Mouse (Mus musculus): ENCODE data around the gene Stpg3. TPM values are rescaled to one million over a fixed set of nuclear protein-coding genes. Genes with fewer than 3 reads are reported as not detected.

Stpg3 gene
- polyA plus RNA-seq, 1 experiment from 2014 or later, result not detected

DNA sequence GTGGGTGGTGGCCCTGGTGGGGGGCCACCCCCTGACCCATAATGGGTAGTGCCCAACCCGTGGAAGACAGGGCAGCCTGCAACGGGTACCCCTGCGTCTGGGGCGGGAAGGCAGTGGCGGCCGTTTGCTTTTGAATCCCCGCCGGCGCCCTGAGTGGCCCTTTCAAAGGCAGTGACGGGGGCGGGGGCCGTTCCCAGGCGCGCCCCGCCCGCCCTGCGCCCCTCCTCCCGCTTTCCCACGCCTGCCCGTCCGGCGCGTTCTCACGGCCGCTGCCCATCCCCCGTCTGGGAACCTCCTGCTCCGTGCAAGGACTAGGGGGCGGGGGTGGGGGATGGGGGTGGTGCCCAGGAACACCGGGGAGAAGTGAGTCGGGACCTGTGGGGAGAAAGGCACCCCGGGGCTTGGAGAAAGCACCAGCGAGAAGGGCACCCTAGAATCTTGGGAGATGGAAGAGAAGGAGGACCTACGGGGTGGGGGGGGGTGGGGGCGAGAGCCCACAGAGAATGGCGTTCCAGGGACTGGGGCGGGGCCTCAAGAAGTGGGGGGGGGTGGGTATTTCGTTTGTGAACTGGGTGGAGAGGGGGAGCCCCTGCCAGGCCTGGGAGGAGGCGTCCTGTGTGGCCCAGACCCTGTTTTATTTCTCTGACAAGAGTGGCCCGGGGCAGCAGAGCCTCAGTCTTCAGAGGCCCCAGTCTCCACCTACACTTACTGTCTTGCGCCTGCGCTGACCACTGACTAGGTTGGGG is 46.3 kb downstream of the Stpg3 start:
- H3K4me1 ChIP-seq (ENCODE audit: control insufficient read depth, insufficient read depth, low read depth, low read length), result peaks cover 16% of the 10 kb centered on the region
- H3K4me3 ChIP-seq (ENCODE audit: low read length), result peak overlapping the region; percentile 58
- H3K9me3 ChIP-seq (ENCODE audit: control insufficient read depth, low read length), result no peaks in the 10 kb centered on the region
- peak overlapping the region; percentile 76 for H3K27ac ChIP-seq (ENCODE audit: low read depth, low read length)
- peak; percentile 76 for ATAC-seq
- under 1% methylated on average over 34 of the region's 41 CpGs for WGBS
- no peaks in the 10 kb centered on the region for H3K27me3 ChIP-seq (replicated peaks; ENCODE audit: control insufficient read depth, insufficient read depth, low read length)
- H3K36me3 ChIP-seq (ENCODE audit: control insufficient read depth, insufficient read depth, low read length), result no peaks in the 10 kb centered on the region
- H3K9ac ChIP-seq (ENCODE audit: low read depth, low read length), result peak overlapping the region; percentile 77
- H3K4me2 ChIP-seq (ENCODE audit: low read length), result peak overlapping the region; percentile 90

DNA sequence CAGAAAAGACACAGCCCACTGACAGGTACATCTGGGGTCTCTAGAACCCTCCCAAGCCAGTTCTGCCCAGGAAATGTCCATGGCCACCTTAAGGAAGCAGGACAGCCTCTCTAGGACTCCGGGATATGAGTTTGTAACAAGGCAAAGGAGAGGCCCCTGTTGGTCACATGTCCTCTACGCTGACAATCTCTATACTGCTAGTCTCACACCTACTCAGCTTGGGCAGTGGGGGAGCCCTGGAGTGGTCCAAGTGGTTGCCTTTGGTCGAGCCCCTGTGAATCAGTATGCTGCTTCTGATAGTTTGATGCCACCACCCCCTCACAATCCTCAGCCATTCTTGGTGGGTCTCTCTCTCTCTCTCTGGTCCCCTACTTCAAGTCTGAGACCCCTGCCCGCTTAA is 47.0 kb downstream of the Stpg3 start:
- Histone ChIP-seq H3K4me1 (ENCODE audit: control insufficient read depth, insufficient read depth, low read depth, low read length) (peaks cover 19% of the 10 kb centered on the region), H3K27ac (ENCODE audit: low read depth, low read length) (peak overlapping the region; percentile 76), H3K4me2 (ENCODE audit: low read length) (peak overlapping the region; percentile 90), H3K9me3 (ENCODE audit: control insufficient read depth, low read length) (no peaks in the 10 kb centered on the region), H3K27me3 (replicated peaks; ENCODE audit: control insufficient read depth, insufficient read depth, low read length) (no peaks in the 10 kb centered on the region), H3K4me3 (ENCODE audit: low read length) (peak overlapping the region; percentile 58), H3K9ac (ENCODE audit: low read depth, low read length) (peak overlapping the region; percentile 77), H3K36me3 (ENCODE audit: control insufficient read depth, insufficient read depth, low read length) (no peaks in the 10 kb centered on the region)
- ATAC-seq, result peak; percentile 41; the same call in 1 of the 2 replicates
- 11% methylated on average over 4 of the region's 4 CpGs for WGBS

Other genes with a start within 250 kb of the Stpg3 start
- 159 and 182 TPM in 2 replicates for gene Mrpl41, start 239.5 kb downstream of the Stpg3 start, polyA plus RNA-seq (2015; fragmentation: Nextera tagmentation; extraction: Ambion mirVana)
- 2.2 and 3.4 TPM in 2 replicates for gene Pnpla7, start 238.6 kb downstream of the Stpg3 start, polyA plus RNA-seq (2015; fragmentation: Nextera tagmentation; extraction: Ambion mirVana)
- 173 and 174 TPM in 2 replicates for gene Nsmf, start 160.3 kb downstream of the Stpg3 start, polyA plus RNA-seq (2015; fragmentation: Nextera tagmentation; extraction: Ambion mirVana)
- not detected in 2 replicates for gene Entpd8, start 134.3 kb downstream of the Stpg3 start, polyA plus RNA-seq (2015; fragmentation: Nextera tagmentation; extraction: Ambion mirVana)
- gene Noxa1, start 119.5 kb downstream of the Stpg3 start, polyA plus RNA-seq (2015; fragmentation: Nextera tagmentation; extraction: Ambion mirVana), result not detected in 2 replicates
- 13.6 and 16.3 TPM in 2 replicates for gene Nrarp, start 33.9 kb downstream of the Stpg3 start, polyA plus RNA-seq (2015; fragmentation: Nextera tagmentation; extraction: Ambion mirVana)
- 2.1 and 2.3 TPM in 2 replicates for gene Tor4a, start 17.8 kb downstream of the Stpg3 start, polyA plus RNA-seq (2015; fragmentation: Nextera tagmentation; extraction: Ambion mirVana)
- 105 and 112 TPM in 2 replicates for gene Nelfb, start 3.1 kb downstream of the Stpg3 start, polyA plus RNA-seq (2015; fragmentation: Nextera tagmentation; extraction: Ambion mirVana)
- gene Fam166a, start 4.1 kb upstream of the Stpg3 start, polyA plus RNA-seq (2015; fragmentation: Nextera tagmentation; extraction: Ambion mirVana), result 0.39 and 1.0 TPM in 2 replicates
- gene Tubb4b, start 10.1 kb upstream of the Stpg3 start, polyA plus RNA-seq (2015; fragmentation: Nextera tagmentation; extraction: Ambion mirVana), result 486 and 553 TPM in 2 replicates
- not detected in 2 replicates for gene Slc34a3, start 19.7 kb upstream of the Stpg3 start, polyA plus RNA-seq (2015; fragmentation: Nextera tagmentation; extraction: Ambion mirVana)
- not detected in 2 replicates for gene Rnf224, start 22.1 kb upstream of the Stpg3 start, polyA plus RNA-seq (2015; fragmentation: Nextera tagmentation; extraction: Ambion mirVana)
- 166 and 207 TPM in 2 replicates for gene Rnf208, start 27.6 kb upstream of the Stpg3 start, polyA plus RNA-seq (2015; fragmentation: Nextera tagmentation; extraction: Ambion mirVana)
- gene Cysrt1, start 27.8 kb upstream of the Stpg3 start, polyA plus RNA-seq (2015; fragmentation: Nextera tagmentation; extraction: Ambion mirVana), result 0.24 TPM in 1 of 2 replicates, not detected in the other
- gene AL732309.1, start 32.2 kb upstream of the Stpg3 start, polyA plus RNA-seq (2015; fragmentation: Nextera tagmentation; extraction: Ambion mirVana), result 4.2 and 5.1 TPM in 2 replicates
- 15.8 and 16.6 TPM in 2 replicates for gene Tmem203, start 40.8 kb upstream of the Stpg3 start, polyA plus RNA-seq (2015; fragmentation: Nextera tagmentation; extraction: Ambion mirVana)
- gene Tprn, start 48.0 kb upstream of the Stpg3 start, polyA plus RNA-seq (2015; fragmentation: Nextera tagmentation; extraction: Ambion mirVana), result 20.3 TPM in 2 replicates
- gene Ssna1, start 57.8 kb upstream of the Stpg3 start, polyA plus RNA-seq (2015; fragmentation: Nextera tagmentation; extraction: Ambion mirVana), result 181 and 183 TPM in 2 replicates
- 137 and 147 TPM in 2 replicates for gene Anapc2, start 57.8 kb upstream of the Stpg3 start, polyA plus RNA-seq (2015; fragmentation: Nextera tagmentation; extraction: Ambion mirVana)
- gene Tmem210, start 73.5 kb upstream of the Stpg3 start, polyA plus RNA-seq (2015; fragmentation: Nextera tagmentation; extraction: Ambion mirVana), result not detected in 2 replicates
- gene Lrrc26, start 75.3 kb upstream of the Stpg3 start, polyA plus RNA-seq (2015; fragmentation: Nextera tagmentation; extraction: Ambion mirVana), result 0.12 and 0.13 TPM in 2 replicates
- 56.9 and 65.8 TPM in 2 replicates for gene Grin1, start 104.5 kb upstream of the Stpg3 start, polyA plus RNA-seq (2015; fragmentation: Nextera tagmentation; extraction: Ambion mirVana)
- 41.6 and 48.3 TPM in 2 replicates for gene Man1b1, start 117.7 kb upstream of the Stpg3 start, polyA plus RNA-seq (2015; fragmentation: Nextera tagmentation; extraction: Ambion mirVana)
- gene Dpp7, start 141.7 kb upstream of the Stpg3 start, polyA plus RNA-seq (2015; fragmentation: Nextera tagmentation; extraction: Ambion mirVana), result 26.4 and 27.8 TPM in 2 replicates
- 8.8 and 10.9 TPM in 2 replicates for gene Uap1l1, start 151.0 kb upstream of the Stpg3 start, polyA plus RNA-seq (2015; fragmentation: Nextera tagmentation; extraction: Ambion mirVana)
- gene Sapcd2, start 157.7 kb upstream of the Stpg3 start, polyA plus RNA-seq (2015; fragmentation: Nextera tagmentation; extraction: Ambion mirVana), result 15.7 and 17.2 TPM in 2 replicates
- gene Entpd2, start 181.2 kb upstream of the Stpg3 start, polyA plus RNA-seq (2015; fragmentation: Nextera tagmentation; extraction: Ambion mirVana), result 6.7 and 7.4 TPM in 2 replicates
- 481 and 505 TPM in 2 replicates for gene Npdc1, start 184.7 kb upstream of the Stpg3 start, polyA plus RNA-seq (2015; fragmentation: Nextera tagmentation; extraction: Ambion mirVana)
- gene Fut7, start 208.6 kb upstream of the Stpg3 start, polyA plus RNA-seq (2015; fragmentation: Nextera tagmentation; extraction: Ambion mirVana), result 0.19 and 0.23 TPM in 2 replicates
- 13.5 and 15.5 TPM in 2 replicates for gene Abca2, start 214.1 kb upstream of the Stpg3 start, polyA plus RNA-seq (2015; fragmentation: Nextera tagmentation; extraction: Ambion mirVana)
- gene Clic3, start 242.2 kb upstream of the Stpg3 start, polyA plus RNA-seq (2015; fragmentation: Nextera tagmentation; extraction: Ambion mirVana), result 3.4 and 4.1 TPM in 2 replicates
- gene Paxx, start 246.5 kb upstream of the Stpg3 start, polyA plus RNA-seq (2015; fragmentation: Nextera tagmentation; extraction: Ambion mirVana), result 117 and 134 TPM in 2 replicates

All from hindbrain, embryonic 16.5 days (tissue).